27 mouse cellular contexts compared by ENCODE assay signal in genomic region chr12:104823722-104824121, GRCm38 (mm10). TPM values are rescaled to one million over a fixed set of nuclear protein-coding genes. Genes with fewer than 3 reads are reported as not detected.
DNase-seq lines count a peak whose midpoint lies in the region; ATAC-seq and TF ChIP-seq lines count a peak whose summit lies in the region.
"Had no signal": no experiment of that assay in that cellular context is flagged by ENCODE, and none has a peak within 500 bp of the region (broad histone marks: within the 10 kb centered on the region; RNA-seq: fewer than 3 reads in every experiment).

No protein-coding gene starts in this region.

- no peak for ATAC-seq in liver, embryonic 13.5 days (ENCODE audit: low read depth)
- ATAC-seq in megakaryocyte-erythroid progenitor cell, adult 5-6 weeks (replicated peaks; ENCODE audit: low FRiP score, low TSS enrichment, poor library complexity, severe bottlenecking): 0 out of 2 replicates have a peak, but pooled peaks have one; percentile 12
- ATAC-seq: forebrain, postnatal 0 days; inflammation-experienced regulatory T-cells, adult 6 months; midbrain, embryonic 15.5 days had no signal

- peak overlapping the region; percentile 56; the same call in 1 of the 2 replicates for H3K4me2 ChIP-seq in liver, embryonic 13.5 days
- H3K4me2 ChIP-seq: forebrain, embryonic 12.5 days; hindbrain, embryonic 14.5 days; limb, embryonic 13.5 days; midbrain, embryonic 15.5 days; neural tube, embryonic 12.5 days; stomach, embryonic 15.5 days had no signal

- H3K9me3 ChIP-seq in heart, embryonic 10.5 days: no peaks in the 10 kb centered on the region
- H3K9me3 ChIP-seq in liver, embryonic 13.5 days (replicated peaks): no peaks in the 10 kb centered on the region
- H3K9me3 ChIP-seq: forebrain, embryonic 12.5 days; limb, embryonic 13.5 days; midbrain, embryonic 15.5 days; neural tube, embryonic 12.5 days; stomach, embryonic 15.5 days had no signal

- no peak overlapping the region for H3K4me3 ChIP-seq in heart, embryonic 10.5 days
- no peak overlapping the region for H3K4me3 ChIP-seq in heart, adult 2 months
- H3K4me3 ChIP-seq in layer of hippocampus, adult 2 months: no peak overlapping the region
- H3K4me3 ChIP-seq in liver, embryonic 13.5 days (replicated peaks): no peak overlapping the region
- H3K4me3 ChIP-seq: forebrain, embryonic 12.5 days; limb, embryonic 13.5 days; midbrain, embryonic 15.5 days; neural tube, embryonic 12.5 days; stomach, embryonic 15.5 days had no signal

- H3K79me2 ChIP-seq in heart, adult 2 months (replicated peaks; ENCODE audit: control insufficient read depth, insufficient read depth, low read length): no peaks in the 10 kb centered on the region

- DNase-seq in heart, embryonic 10.5 days (ENCODE audit: low spot score): no peak
- no peak for DNase-seq in heart, adult 2 months
- no peak for DNase-seq in layer of hippocampus, adult 2 months (ENCODE audit: low spot score in 2 of 2)
- DNase-seq in layer of hippocampus, adult 8-10 months (ENCODE audit: low spot score in 2 of 2): no peak
- no peak for DNase-seq in liver, embryonic 13.5 days
- DNase-seq in cerebellum, adult 9-10 months: no peak
- no peak for DNase-seq in right cerebral cortex, postnatal 10 days (ENCODE audit: low spot score in 2 of 2)
- DNase-seq: adrenal gland, postnatal 14 days; cerebellum, adult 11-12 months; cerebellum, postnatal 14 days; forebrain, postnatal 0 days; gastrocnemius, postnatal 10 days; heart, postnatal 4 days; kidney, adult 11 months; kidney, postnatal 14 days; lung, adult 2 months; lung, postnatal 10 days; thymus, postnatal 14 days had no signal

- TF ChIP-seq EP300 in heart, adult 2 months (IDR thresholded peaks at IDR 0.05; ENCODE audit: insufficient read depth, low read depth, low read length): no peak

- no peaks in the 10 kb centered on the region for H3K27me3 ChIP-seq in heart, embryonic 10.5 days (ENCODE audit: insufficient read depth, poor library complexity, severe bottlenecking)
- H3K27me3 ChIP-seq in heart, adult 2 months (ENCODE audit: control insufficient read depth, insufficient read depth, low read length): no peaks in the 10 kb centered on the region
- no peaks in the 10 kb centered on the region for H3K27me3 ChIP-seq in liver, embryonic 13.5 days
- H3K27me3 ChIP-seq: midbrain, embryonic 15.5 days; neural tube, embryonic 12.5 days; stomach, embryonic 15.5 days had no signal

- TF ChIP-seq POLR2A in heart, adult 2 months (IDR thresholded peaks at IDR 0.05; ENCODE audit: insufficient read depth, low read depth, low read length): no peak

- H3K27ac ChIP-seq in heart, embryonic 10.5 days: peak overlapping the region; percentile 69; the same call in 1 of the 2 replicates
- H3K27ac ChIP-seq in heart, adult 2 months: no peak overlapping the region
- H3K27ac ChIP-seq in layer of hippocampus, adult 2 months: peak overlapping the region; percentile 39; the same call in 1 of the 2 replicates
- peak overlapping the region; percentile 92 for H3K27ac ChIP-seq in liver, embryonic 13.5 days
- H3K27ac ChIP-seq: forebrain, embryonic 12.5 days; hindbrain, embryonic 14.5 days; limb, embryonic 13.5 days; macrophage; midbrain, embryonic 15.5 days; neural tube, embryonic 12.5 days had no signal

- no peak overlapping the region for H3K9ac ChIP-seq in heart, adult 2 months (ENCODE audit: low read depth, low read length)
- H3K9ac ChIP-seq in liver, embryonic 13.5 days: peak overlapping the region; percentile 44; the same call in 1 of the 2 replicates
- H3K9ac ChIP-seq: forebrain, embryonic 12.5 days; forebrain, postnatal 0 days; hindbrain, embryonic 14.5 days; limb, embryonic 13.5 days; midbrain, embryonic 15.5 days; neural tube, embryonic 12.5 days; stomach, embryonic 15.5 days had no signal

- no peak for TF ChIP-seq CTCF in heart, adult 2 months (IDR thresholded peaks at IDR 0.05)
- no peak for TF ChIP-seq CTCF in layer of hippocampus, adult 2 months (conservative IDR thresholded peaks at IDR 0.05)

- H3K36me3 ChIP-seq in heart, embryonic 10.5 days: no peaks in the 10 kb centered on the region
- H3K36me3 ChIP-seq in heart, adult 2 months (ENCODE audit: control insufficient read depth, insufficient read depth, low read length): no peaks in the 10 kb centered on the region
- H3K36me3 ChIP-seq in liver, embryonic 13.5 days: no peaks in the 10 kb centered on the region
- H3K36me3 ChIP-seq: forebrain, embryonic 12.5 days; limb, embryonic 13.5 days; midbrain, embryonic 15.5 days; neural tube, embryonic 12.5 days; stomach, embryonic 15.5 days had no signal

- intact Hi-C loops in heart, adult 2 months (cut with DNase I): no loop called here

- 91% methylated on average over 7 of the region's 7 CpGs for WGBS in heart, embryonic 10.5 days
- 92% methylated on average over 7 of the region's 7 CpGs for WGBS in heart, adult 2 months
- 86% methylated on average over 7 of the region's 7 CpGs for WGBS in liver, embryonic 13.5 days (ENCODE audit: insufficient replicate concordance)

- peaks cover 55% of the 10 kb centered on the region for H3K4me1 ChIP-seq in heart, embryonic 10.5 days
- peaks cover 5% of the 10 kb centered on the region; the same call in 1 of the 2 replicates for H3K4me1 ChIP-seq in heart, adult 2 months (ENCODE audit: control insufficient read depth, insufficient read depth, low read length)
- H3K4me1 ChIP-seq in liver, embryonic 13.5 days (replicated peaks): peaks cover 45% of the 10 kb centered on the region

RNA-seq across cellular contexts. Expression of gene Clmn, which starts 41.2 kb away (rescaled TPM):
- polyA plus RNA-seq in heart, embryonic 10.5 days (2016; fragmentation: Nextera tagmentation; extraction: Ambion mirVana): 1.1 and 2.1 TPM in 2 replicates
- 1 to 10 TPM; 2.5 to 3.2 TPM for total RNA-seq in heart, adult 2 months (2021)
- polyA plus RNA-seq in heart, adult 2 months (2012; rRNA removed): 1.0 and 1.1 TPM in 2 replicates
- 100 to 1,000 TPM; 103 to 108 TPM for total RNA-seq in layer of hippocampus, adult 2 months (2021)
- 100 to 1,000 TPM in 3 of 4 experiments, 10 to 100 TPM in 1; 98.6 to 111 (median 105) TPM for total RNA-seq in layer of hippocampus, adult 8-10 months (2022)
- polyA plus RNA-seq in liver, embryonic 13.5 days (2015; fragmentation: Nextera tagmentation; extraction: Ambion mirVana): 0.17 and 0.24 TPM in 2 replicates
- total RNA-seq in megakaryocyte-erythroid progenitor cell, adult 5-6 weeks (2014; fragmentation: Nextera tagmentation): not detected in 2 replicates
- not detected in 2 replicates for total RNA-seq in megakaryocyte-erythroid progenitor cell, adult 5-6 weeks (2017)
- polyA plus RNA-seq: macrophage had no signal

Comparison
In these comparisons a context has a peak if more than half of its experiments do, and no peak if none do; other contexts are left out.
1. RNA of gene Clmn, which starts 41.2 kb away (total RNA-seq): 103 to 108 TPM in layer of hippocampus, adult 2 months and 98.6 to 111 TPM in layer of hippocampus, adult 8-10 months; 2.5 to 3.2 TPM in heart, adult 2 months and not detected in megakaryocyte-erythroid progenitor cell, adult 5-6 weeks; every median in the first group is over 10 times any median in the second.